Mouse (Mus musculus): ENCODE measurements around the gene Leo1. TPM values are rescaled to one million over a fixed set of nuclear protein-coding genes. Genes with fewer than 3 reads are reported as not detected.

Leo1 gene
- 17.3 and 19.5 TPM in 2 replicates for polyA plus RNA-seq (2015; fragmentation: Nextera tagmentation; extraction: Ambion mirVana)

DNA sequence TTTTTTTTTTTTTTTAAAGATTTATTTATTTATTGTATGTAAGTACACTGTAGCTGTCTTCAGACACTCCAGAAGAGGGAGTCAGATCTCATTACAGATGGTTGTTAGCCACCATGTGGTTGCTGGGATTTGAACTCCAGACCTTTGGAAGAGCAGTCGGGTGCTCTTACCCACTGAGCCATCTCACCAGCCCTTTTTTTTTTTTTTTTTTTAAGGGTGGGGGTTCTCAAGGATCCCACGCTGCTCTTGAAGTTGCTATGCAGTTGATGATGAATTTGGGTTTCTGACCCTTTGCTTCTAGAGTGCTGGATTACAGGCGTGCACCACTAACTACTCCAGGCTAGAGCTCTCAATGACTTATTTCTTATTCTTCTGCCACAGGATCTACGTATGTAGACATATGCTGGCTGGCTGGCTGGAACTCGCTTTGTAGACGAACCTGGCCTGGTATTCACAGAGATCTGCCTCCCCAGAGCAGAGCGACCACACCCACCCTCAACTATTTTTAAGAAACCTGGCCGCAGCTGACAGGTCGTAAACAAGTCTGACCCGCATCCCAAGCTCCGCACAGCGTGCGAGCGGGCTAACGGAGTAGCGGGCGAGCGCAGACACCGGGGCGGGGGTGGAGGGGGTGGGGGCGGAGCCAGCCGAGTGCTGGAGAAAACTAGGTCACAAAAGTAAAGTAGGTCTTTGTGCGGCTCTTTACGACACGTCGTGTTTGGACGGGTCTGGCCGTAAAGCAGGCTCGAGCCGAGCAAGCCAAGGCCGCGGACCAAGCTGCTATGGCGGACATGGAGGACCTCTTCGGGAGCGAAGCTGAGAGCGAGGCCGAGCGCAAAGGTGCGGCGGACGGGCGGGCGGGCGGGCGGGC, at the start of gene Leo1:
Gene Leo1, plus strand, starts transcription at position 729 of the 871 bp plus-strand sequence.

DNA sequence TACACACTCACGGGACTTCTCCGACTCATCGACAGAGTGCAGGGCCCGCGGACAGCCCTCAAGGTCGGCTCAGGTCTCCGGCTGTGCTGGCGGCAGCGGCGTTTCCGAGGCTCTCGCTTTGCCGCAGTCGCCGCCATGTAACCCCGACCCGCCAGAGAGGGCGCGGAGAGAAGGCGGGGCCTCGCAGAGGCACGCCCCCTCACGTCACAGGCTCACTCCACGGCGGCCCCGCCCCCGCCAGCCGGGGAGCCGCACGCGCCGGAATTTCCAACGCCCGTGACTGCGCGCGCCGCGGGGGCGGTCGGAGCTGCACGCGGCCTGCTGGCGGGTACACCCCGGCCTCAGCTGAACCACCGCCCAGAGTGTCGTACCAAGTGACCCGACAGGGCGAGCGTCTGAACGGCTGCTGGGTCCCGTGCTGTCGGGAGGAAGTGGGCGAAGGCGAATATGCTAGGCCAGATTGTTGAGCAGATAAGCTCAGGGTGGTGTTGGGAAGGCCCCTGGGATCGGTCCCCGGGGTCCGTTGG, 31.4 kb upstream of the Leo1 start, which contains the start of gene Mapk6:
Gene Mapk6, minus strand, starts transcription at position 154 of the 527 bp plus-strand sequence.

Other genes with a start within 250 kb of the Leo1 start
- 1.5 TPM in 2 replicates for gene Myo5c, start 209.5 kb upstream of the Leo1 start, polyA plus RNA-seq (2015; fragmentation: Nextera tagmentation; extraction: Ambion mirVana)
- gene Gnb5, start 135.2 kb upstream of the Leo1 start, polyA plus RNA-seq (2015; fragmentation: Nextera tagmentation; extraction: Ambion mirVana) = 19.4 and 20.2 TPM in 2 replicates
- gene Bcl2l10, start 93.8 kb upstream of the Leo1 start, polyA plus RNA-seq (2015; fragmentation: Nextera tagmentation; extraction: Ambion mirVana) = not detected in 2 replicates
- gene Mapk6, start 31.5 kb upstream of the Leo1 start, polyA plus RNA-seq (2015; fragmentation: Nextera tagmentation; extraction: Ambion mirVana) = 46.9 and 56.9 TPM in 2 replicates
- 144 and 159 TPM in 2 replicates for gene Tmod3, start 118.1 kb downstream of the Leo1 start, polyA plus RNA-seq (2015; fragmentation: Nextera tagmentation; extraction: Ambion mirVana)
- gene Tmod2, start 169.8 kb downstream of the Leo1 start, polyA plus RNA-seq (2015; fragmentation: Nextera tagmentation; extraction: Ambion mirVana) = 7.2 and 10.5 TPM in 2 replicates
- gene Lysmd2, start 184.2 kb downstream of the Leo1 start, polyA plus RNA-seq (2015; fragmentation: Nextera tagmentation; extraction: Ambion mirVana) = 33.2 TPM in 2 replicates
- gene Scg3, start 242.5 kb downstream of the Leo1 start, polyA plus RNA-seq (2015; fragmentation: Nextera tagmentation; extraction: Ambion mirVana) = 0.18 and 0.30 TPM in 2 replicates